Mouse (Mus musculus) lung, postnatal 0 days (tissue): ENCODE data around the gene Rdh16f1.

ENCODE experiments used
- CTCF ChIP-seq: IDR thresholded peaks from 2 replicates; pipeline ENCODE4 v1.5.1; 2016; ENCODE audit warnings: antibody characterized with exemption, mild to moderate bottlenecking
- EP300 ChIP-seq: IDR thresholded peaks from 2 replicates; pipeline ENCODE4 v1.6.1; 2016; ENCODE audit warnings: antibody characterized with exemption, mild to moderate bottlenecking, control low read depth

DNA sequence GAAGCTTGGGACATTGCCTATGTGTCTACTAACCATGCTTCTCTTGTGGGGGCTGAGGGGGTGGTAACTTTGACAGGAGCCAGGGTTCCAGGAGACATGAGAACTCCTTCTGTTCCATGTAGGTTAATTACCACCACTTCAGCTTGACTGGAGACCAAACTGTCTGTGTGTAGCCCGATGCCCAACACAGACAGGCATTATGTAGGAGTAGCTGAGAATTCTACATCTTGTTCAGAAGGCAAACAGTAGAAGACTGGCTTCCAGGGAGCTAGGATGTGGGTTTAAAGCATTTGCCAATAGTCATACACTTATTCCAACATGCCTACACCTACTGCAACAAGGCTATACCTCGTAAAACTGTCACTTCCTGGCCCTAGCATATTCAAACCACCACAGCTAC, 79.0 kb downstream of the Rdh16f1 start:
- TF ChIP-seq CTCF (no peak), EP300 (no peak)
